Mouse (Mus musculus): ENCODE measurements around the gene Sirt6. TPM values are rescaled to one million over a fixed set of nuclear protein-coding genes. Genes with fewer than 3 reads are reported as not detected.

Sirt6 gene
- polyA plus RNA-seq, 1 experiment from 2014 or later = 58.5 TPM

- DNase-seq (ENCODE audit: low spot score) = no peak
- Histone ChIP-seq H3K27me3 (ENCODE audit: low read depth, poor library complexity, severe bottlenecking) (no peaks in the 10 kb centered on the region), H3K36me3 (0 out of 2 replicates have a peak, but pooled peaks cover 3% of the 10 kb centered on the region), H3K4me3 (no peak overlapping the region), H3K4me1 (peaks cover 27% of the 10 kb centered on the region), H3K27ac (no peak overlapping the region), H3K9me3 (replicated peaks) (no peaks in the 10 kb centered on the region)
- WGBS = 93% methylated on average over 1 of the region's 1 CpGs
Measured at GRCm38 (mm10) chr10:81608308-81608707, 19.3 kb downstream of the Sirt6 start.

- WGBS = 1% methylated on average over 39 of the region's 39 CpGs
Measured at GRCm38 (mm10) chr10:81605974-81606751, 21.4 kb downstream of the Sirt6 start, which contains the start of gene BC025920. Gene BC025920 (plus strand): TSS chr10:81606270.

GRCm38 (mm10) chr10:81605666-81605973 is 22.0 kb downstream of the Sirt6 start:
- Histone ChIP-seq H3K36me3 (0 out of 2 replicates have a peak, but pooled peaks cover 3% of the 10 kb centered on the region), H3K4me1 (peaks cover 47% of the 10 kb centered on the region), H3K27ac (peak overlapping the region; percentile 59), H3K9me3 (replicated peaks) (no peaks in the 10 kb centered on the region), H3K4me3 (peak overlapping the region; percentile 65), H3K27me3 (ENCODE audit: low read depth, poor library complexity, severe bottlenecking) (no peaks in the 10 kb centered on the region)
- 5% methylated on average over 14 of the region's 14 CpGs for whole genome bisulfite sequencing
- no peak for DNase-seq (ENCODE audit: low spot score)

More at GRCm38 (mm10) chr10:81605974-81606751, 21.4 kb downstream of the Sirt6 start, which contains the start of gene BC025920:
- no peaks in the 10 kb centered on the region for H3K27me3 ChIP-seq (ENCODE audit: low read depth, poor library complexity, severe bottlenecking)
- H3K4me3 ChIP-seq = peak within 1 kb of the TSS; percentile 65
- H3K9me3 ChIP-seq (replicated peaks) = no peaks in the 10 kb centered on the region
- 0 out of 2 replicates have a peak, but pooled peaks cover 3% of the 10 kb centered on the region for H3K36me3 ChIP-seq
- peak; percentile 89 for DNase-seq (ENCODE audit: low spot score)
- peaks cover 42% of the 10 kb centered on the region for H3K4me1 ChIP-seq
- H3K27ac ChIP-seq = peak within 1 kb of the TSS; percentile 92

DNA sequence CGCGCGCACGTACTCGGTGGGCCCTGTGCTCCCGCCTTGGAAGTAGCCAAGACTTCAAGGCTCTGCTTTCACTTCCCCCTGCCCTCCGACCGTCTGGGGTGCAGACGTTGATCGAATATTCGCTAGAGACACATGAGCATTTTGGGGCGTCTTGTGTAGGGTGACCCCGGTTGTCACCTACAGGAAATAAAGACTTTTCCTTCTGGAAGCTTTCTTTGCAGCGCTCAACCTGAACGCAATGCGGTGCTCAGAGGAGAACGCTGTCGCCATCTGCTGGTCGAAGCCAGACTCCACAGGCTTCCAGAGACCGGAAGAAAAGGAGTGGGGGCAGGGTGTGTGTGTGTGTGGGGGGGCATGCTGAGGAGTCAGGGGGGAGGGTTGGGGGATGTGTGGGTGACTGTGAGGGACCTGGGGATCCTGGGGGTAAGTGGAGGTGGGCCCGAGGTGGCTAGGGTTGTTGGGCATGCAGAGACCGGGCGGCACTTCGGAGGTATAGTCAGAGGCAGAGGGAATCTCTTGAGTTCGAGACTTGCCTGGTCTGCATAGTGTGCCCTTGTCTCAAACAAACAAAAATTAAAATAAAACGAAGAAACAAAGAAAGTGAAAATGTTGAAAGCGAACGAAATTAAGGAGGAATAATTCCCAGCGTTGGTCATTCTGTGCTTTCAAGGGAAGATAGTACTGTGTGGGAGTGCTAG is 22.5 kb downstream of the Sirt6 start:
- Histone ChIP-seq H3K36me3 (0 out of 2 replicates have a peak, but pooled peaks cover 3% of the 10 kb centered on the region), H3K27ac (peak overlapping the region; percentile 59), H3K4me3 (peak overlapping the region; percentile 65), H3K9me3 (replicated peaks) (no peaks in the 10 kb centered on the region), H3K27me3 (ENCODE audit: low read depth, poor library complexity, severe bottlenecking) (no peaks in the 10 kb centered on the region), H3K4me1 (peaks cover 52% of the 10 kb centered on the region)
- WGBS = 22% methylated on average over 29 of the region's 29 CpGs
- DNase-seq (ENCODE audit: low spot score) = peak; percentile 91

DNA sequence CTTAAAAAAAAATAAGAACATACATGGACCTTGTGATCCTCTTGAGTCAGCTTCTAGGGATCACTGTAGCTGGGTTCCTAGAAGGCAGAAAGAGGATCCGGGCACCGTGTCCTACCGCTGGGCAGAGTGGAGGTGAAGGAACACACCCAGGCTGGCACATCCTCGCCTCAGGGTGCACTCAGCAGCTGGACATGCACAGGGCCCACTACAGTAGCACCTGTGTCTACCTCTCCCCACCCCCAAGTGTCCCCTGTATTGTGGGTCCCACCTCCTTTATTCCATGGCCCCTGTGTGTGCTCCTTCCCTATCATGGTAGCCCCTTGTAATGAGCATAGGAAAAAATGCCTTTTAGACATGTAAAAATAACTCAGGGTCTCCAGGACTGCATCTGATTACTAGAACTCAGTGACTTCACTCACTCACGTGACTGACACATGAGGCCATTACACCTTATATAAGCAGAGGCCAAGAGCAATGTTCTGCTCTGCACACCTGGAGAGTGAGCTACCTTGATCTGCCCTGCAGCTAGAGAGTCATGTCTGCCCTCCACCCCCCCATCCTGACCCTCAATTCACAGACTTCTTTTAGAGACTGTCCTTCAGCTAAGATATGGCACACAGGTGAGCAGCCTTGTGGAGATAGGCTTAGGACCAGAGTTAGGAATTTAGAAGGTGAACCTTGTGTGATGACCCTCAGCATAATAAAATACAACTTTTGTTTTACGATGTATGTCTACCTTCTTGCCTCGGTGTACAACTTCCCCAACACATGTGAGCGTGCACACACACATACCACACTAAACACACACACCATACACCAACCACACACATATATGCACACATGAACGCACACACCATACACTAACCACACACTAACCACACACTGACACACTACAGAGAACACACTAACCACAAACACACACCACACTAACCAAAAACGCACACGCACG is 23.3 kb downstream of the Sirt6 start:
- Histone ChIP-seq H3K27me3 (ENCODE audit: low read depth, poor library complexity, severe bottlenecking) (no peaks in the 10 kb centered on the region), H3K36me3 (0 out of 2 replicates have a peak, but pooled peaks cover 3% of the 10 kb centered on the region), H3K9me3 (replicated peaks) (no peaks in the 10 kb centered on the region), H3K4me3 (peak overlapping the region; percentile 65; the same call in 1 of the 2 replicates), H3K4me1 (peaks cover 60% of the 10 kb centered on the region), H3K27ac (peak overlapping the region; percentile 59)
- 86% methylated on average over 12 of the region's 12 CpGs for WGBS
- no peak for DNase-seq (ENCODE audit: low spot score)

DNA sequence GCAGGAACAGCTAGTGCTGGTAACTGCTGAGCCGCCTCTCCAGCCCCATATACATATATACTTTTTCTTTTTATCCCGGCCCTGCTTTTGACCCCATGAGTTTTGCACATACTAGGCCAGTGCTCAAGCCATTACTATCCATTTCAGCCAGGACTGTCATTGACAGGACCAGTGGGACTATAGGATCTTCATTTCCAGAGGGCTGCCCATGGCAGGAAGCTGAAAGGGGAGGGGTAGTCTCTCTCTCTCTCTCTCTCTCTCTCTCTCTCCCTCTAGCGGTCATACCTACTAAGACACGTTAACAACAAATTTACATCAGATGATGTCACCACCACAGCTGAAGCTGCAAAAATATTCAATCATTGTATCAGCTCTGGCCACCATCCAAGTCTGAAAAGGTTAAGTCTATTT is 24.9 kb downstream of the Sirt6 start:
- Histone ChIP-seq H3K27me3 (ENCODE audit: low read depth, poor library complexity, severe bottlenecking) (no peaks in the 10 kb centered on the region), H3K4me3 (no peak overlapping the region), H3K4me1 (peaks cover 76% of the 10 kb centered on the region), H3K36me3 (no peaks in the 10 kb centered on the region), H3K9me3 (replicated peaks) (no peaks in the 10 kb centered on the region), H3K27ac (no peak overlapping the region)
- no peak for DNase-seq (ENCODE audit: low spot score)
- WGBS = 23% methylated on average over 4 of the region's 4 CpGs

DNA sequence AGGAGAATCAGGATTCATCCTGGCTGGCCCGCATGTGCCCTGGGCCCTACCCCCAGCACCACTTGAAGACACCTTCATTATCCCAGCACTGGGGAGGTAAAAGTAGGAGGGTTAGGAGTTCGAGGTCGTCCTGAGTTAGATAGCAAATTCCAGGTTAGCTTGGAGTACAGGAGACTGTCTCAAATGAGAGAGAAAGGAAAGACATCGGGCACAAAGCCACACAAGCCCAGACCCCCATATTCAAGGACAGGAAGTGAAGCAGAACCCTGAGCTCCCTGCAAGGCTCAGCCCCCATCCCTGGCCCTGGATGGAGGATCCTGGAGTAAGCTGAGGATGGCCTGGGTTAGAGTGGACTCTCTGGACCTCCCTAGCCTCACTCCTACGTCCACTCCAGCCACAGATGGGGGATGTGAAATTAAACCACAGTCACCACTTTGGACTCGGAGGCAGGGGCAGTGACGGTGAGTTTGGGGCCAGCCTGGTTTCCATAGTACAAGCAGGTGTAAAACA is 26.1 kb downstream of the Sirt6 start:
- H3K27ac ChIP-seq = peak overlapping the region; percentile 74
- no peaks in the 10 kb centered on the region for H3K27me3 ChIP-seq (ENCODE audit: low read depth, poor library complexity, severe bottlenecking)
- H3K9me3 ChIP-seq (replicated peaks) = no peaks in the 10 kb centered on the region
- peaks cover 81% of the 10 kb centered on the region for H3K4me1 ChIP-seq
- H3K4me3 ChIP-seq = peak overlapping the region; percentile 32
- no peaks in the 10 kb centered on the region for H3K36me3 ChIP-seq
- DNase-seq (ENCODE audit: low spot score) = no peak
- 13% methylated on average over 7 of the region's 7 CpGs for WGBS

- 0% methylated on average over 28 of the region's 28 CpGs for WGBS
- peaks cover 87% of the 10 kb centered on the region for H3K4me1 ChIP-seq
- H3K36me3 ChIP-seq = no peaks in the 10 kb centered on the region
- peak within 1 kb of the TSS; percentile 32 for H3K4me3 ChIP-seq
- peak within 1 kb of the TSS; percentile 74 for H3K27ac ChIP-seq
- H3K27me3 ChIP-seq (ENCODE audit: low read depth, poor library complexity, severe bottlenecking) = peaks cover 4% of the 10 kb centered on the region
- peak; percentile 100 for DNase-seq (ENCODE audit: low spot score)
- H3K9me3 ChIP-seq (replicated peaks) = no peaks in the 10 kb centered on the region
Measured at GRCm38 (mm10) chr10:81600738-81601203, 26.8 kb downstream of the Sirt6 start, which contains the start of gene Tle6. Gene Tle6 (minus strand): TSS chr10:81601073.

GRCm38 (mm10) chr10:81600096-81600495 is 27.5 kb downstream of the Sirt6 start:
- 45% methylated on average over 10 of the region's 10 CpGs for WGBS
- Histone ChIP-seq H3K27ac (peak overlapping the region; percentile 74; the same call in 1 of the 2 replicates), H3K4me3 (no peak overlapping the region), H3K36me3 (no peaks in the 10 kb centered on the region), H3K9me3 (replicated peaks) (no peaks in the 10 kb centered on the region), H3K4me1 (peaks cover 87% of the 10 kb centered on the region), H3K27me3 (ENCODE audit: low read depth, poor library complexity, severe bottlenecking) (peaks cover 11% of the 10 kb centered on the region)
- no peak for DNase-seq (ENCODE audit: low spot score)

DNA sequence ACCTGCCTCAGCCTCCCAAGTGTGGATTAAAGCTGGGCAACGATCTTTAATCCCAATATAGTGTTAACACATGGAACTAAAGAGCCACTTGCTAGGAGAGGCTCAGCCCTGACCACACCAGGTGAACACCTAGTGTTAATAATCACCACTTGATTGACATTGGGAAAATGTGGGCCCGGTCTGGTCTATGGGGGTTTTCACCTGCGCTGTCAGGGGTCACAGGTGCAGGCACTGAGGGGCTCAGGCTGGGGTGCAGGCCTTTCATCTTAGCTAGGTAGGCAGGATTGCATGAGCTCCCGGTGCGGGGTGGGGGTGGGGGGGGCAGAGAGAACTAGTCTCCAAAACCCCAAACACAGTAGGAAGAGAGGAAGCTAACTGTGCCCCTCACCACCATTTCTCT is 28.0 kb downstream of the Sirt6 start:
- peak overlapping the region; percentile 74; the same call in 1 of the 2 replicates for H3K27ac ChIP-seq
- no peak overlapping the region for H3K4me3 ChIP-seq
- no peaks in the 10 kb centered on the region for H3K36me3 ChIP-seq
- DNase-seq (ENCODE audit: low spot score) = no peak
- H3K9me3 ChIP-seq (replicated peaks) = no peaks in the 10 kb centered on the region
- peaks cover 16% of the 10 kb centered on the region for H3K27me3 ChIP-seq (ENCODE audit: low read depth, poor library complexity, severe bottlenecking)
- 70% methylated on average over 5 of the region's 5 CpGs for WGBS
- H3K4me1 ChIP-seq = peaks cover 87% of the 10 kb centered on the region

- H3K4me3 ChIP-seq = no peak overlapping the region
- H3K9me3 ChIP-seq (replicated peaks) = no peaks in the 10 kb centered on the region
- no peak for DNase-seq (ENCODE audit: low spot score)
- H3K27me3 ChIP-seq (ENCODE audit: low read depth, poor library complexity, severe bottlenecking) = peaks cover 23% of the 10 kb centered on the region
- H3K27ac ChIP-seq = peak overlapping the region; percentile 89; the same call in 1 of the 2 replicates
- no peaks in the 10 kb centered on the region for H3K36me3 ChIP-seq
- H3K4me1 ChIP-seq = peaks cover 93% of the 10 kb centered on the region
- 36% methylated on average over 6 of the region's 6 CpGs for WGBS
Measured at GRCm38 (mm10) chr10:81598871-81599270, 28.7 kb downstream of the Sirt6 start.

GRCm38 (mm10) chr10:81598342-81598741 is 29.3 kb downstream of the Sirt6 start:
- Histone ChIP-seq H3K4me3 (no peak overlapping the region), H3K36me3 (no peaks in the 10 kb centered on the region), H3K4me1 (peaks cover 93% of the 10 kb centered on the region), H3K9me3 (replicated peaks) (no peaks in the 10 kb centered on the region), H3K27me3 (ENCODE audit: low read depth, poor library complexity, severe bottlenecking) (peaks cover 29% of the 10 kb centered on the region), H3K27ac (peak overlapping the region; percentile 89)
- DNase-seq (ENCODE audit: low spot score) = no peak
- WGBS = 37% methylated on average over 3 of the region's 3 CpGs
